Mouse (Mus musculus) G1E (cell line): ENCODE measurements around the gene Epo. TPM values are rescaled to one million over a fixed set of nuclear protein-coding genes. Genes with fewer than 3 reads are reported as not detected.
A peak's percentile ranks its signal among the peaks of the same experiment; 100 is the strongest.

Source experiments
- ATAC-seq: 2 replicates; pipeline ENCODE4 v1.8.0; 2016; ENCODE audit warnings: mild to moderate bottlenecking; ENCODE audit not compliant: insufficient number of reproducible peaks, poor library complexity, low FRiP score, severe bottlenecking; ENCODE audit errors: extremely low read depth
- DNase-seq: peaks from one replicate; pipeline ENCODE4 v3.0.0; 2012; ENCODE audit warnings: low spot score
- H3K27me3 ChIP-seq: 2 replicates; pipeline ENCODE4 v1.6.1; 2012; ENCODE audit warnings: mild to moderate bottlenecking, low read length, inconsistent platforms; ENCODE audit not compliant: insufficient read depth
- H3K36me3 ChIP-seq: replicated peaks from 2 replicates; pipeline ENCODE3; 2012; ENCODE audit warnings: mild to moderate bottlenecking, inconsistent platforms
- H3K4me1 ChIP-seq: 2 replicates; pipeline ENCODE4 v1.6.1; 2012; ENCODE audit warnings: low read depth, low read length, inconsistent platforms, mixed read lengths; ENCODE audit not compliant: insufficient read depth
- H3K4me3 ChIP-seq: 2 replicates; pipeline ENCODE4 v1.5.1; 2012; ENCODE audit warnings: low read depth, mild to moderate bottlenecking, inconsistent platforms, low read length, moderate library complexity, mixed read lengths
- H3K9me3 ChIP-seq: replicated peaks from 2 replicates; pipeline ENCODE4 v1.6.1; 2012; ENCODE audit warnings: inconsistent platforms
- CTCF ChIP-seq: IDR thresholded peaks from 2 replicates; pipeline ENCODE4 v1.5.1; 2012; ENCODE audit warnings: low read depth, low read length, inconsistent platforms, mixed read lengths
- GATA1 ChIP-seq: IDR thresholded peaks from 2 replicates; pipeline ENCODE4 v1.6.1; 2012; ENCODE audit warnings: borderline replicate concordance, low read length, inconsistent platforms, mixed read lengths
- GATA2 ChIP-seq: IDR thresholded peaks from 2 replicates; pipeline ENCODE4 v1.6.1; 2012; ENCODE audit warnings: low read depth, low read length, inconsistent platforms, borderline replicate concordance
- POLR2AphosphoS5 ChIP-seq: IDR thresholded peaks from 2 replicates; pipeline ENCODE4 v1.6.1; 2012; ENCODE audit warnings: low read depth, low read length, inconsistent platforms; ENCODE audit not compliant: insufficient replicate concordance
- TAL1 ChIP-seq: conservative IDR thresholded peaks from 2 replicates; pipeline ENCODE4 v1.6.1; 2012; ENCODE audit warnings: low read depth, low read length, inconsistent platforms, mixed read lengths
- polyA plus RNA-seq: library from polyadenylated mRNA; stranded (reverse); fragments of >175 nt; gene quantifications from 2 replicates; pipeline ENCODE4 v1.2.3, GENCODE M21; 2012
- total RNA-seq, 2 experiments: library from RNA; stranded (forward) in 1 of 2; stranded (reverse) in 1 of 2; fragments of 200-1000 nt in 1 of 2; fragments of >200 nt in 1 of 2; fragmentation: Nextera tagmentation in 1 of 2; gene quantifications; 2 replicates each; pipeline ENCODE4 v1.2.3; 2014 to 2017

Epo gene
- total and polyA plus RNA-seq, 3 experiments: not detected

- peaks cover 99% of the 10 kb centered on the region for H3K36me3 ChIP-seq
- ATAC-seq: no peak
- TF ChIP-seq POLR2AphosphoS5 (no peak), GATA2 (no peak)
- DNase-seq: no peak
- H3K27me3 ChIP-seq: no peaks in the 10 kb centered on the region
- no peak overlapping the region; the same call in 1 of the 2 replicates for H3K4me3 ChIP-seq
- H3K9me3 ChIP-seq: no peaks in the 10 kb centered on the region
- peaks cover 96% of the 10 kb centered on the region for H3K4me1 ChIP-seq
Measured at GRCm38 (mm10) chr5:137524671-137525070, 8.4 kb downstream of the Epo start.

DNA sequence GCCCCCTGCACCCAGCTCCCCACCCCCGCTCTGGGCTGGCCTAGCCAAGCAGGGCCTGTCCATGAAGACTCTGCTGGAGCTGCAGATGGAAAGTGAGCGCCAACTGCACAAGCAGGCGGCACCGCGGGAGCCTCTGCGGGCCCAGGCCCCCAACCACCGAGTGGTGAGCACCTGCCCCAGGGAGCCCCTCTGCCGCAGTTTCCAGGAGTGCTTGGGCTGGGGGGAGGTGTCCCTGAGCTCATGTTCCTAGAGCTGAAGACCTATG is 8.9 kb downstream of the Epo start:
- no peaks in the 10 kb centered on the region for H3K9me3 ChIP-seq
- H3K36me3 ChIP-seq: peaks cover 99% of the 10 kb centered on the region
- no peaks in the 10 kb centered on the region for H3K27me3 ChIP-seq
- ATAC-seq (no peak), DNase-seq (no peak)
- no peak for TF ChIP-seq GATA1
- TF ChIP-seq TAL1: no peak
- TF ChIP-seq CTCF: no peak
- TF ChIP-seq POLR2AphosphoS5: no peak
- no peak for TF ChIP-seq GATA2
- H3K4me3 ChIP-seq: peak overlapping the region; percentile 18; the same call in 1 of the 2 replicates
- peaks cover 93% of the 10 kb centered on the region for H3K4me1 ChIP-seq

GRCm38 (mm10) chr5:137523396-137524250 is 9.4 kb downstream of the Epo start:
- Histone ChIP-seq H3K4me3 (peak overlapping the region; percentile 18; the same call in 1 of the 2 replicates), H3K4me1 (peaks cover 93% of the 10 kb centered on the region), H3K27me3 (no peaks in the 10 kb centered on the region), H3K36me3 (peaks cover 99% of the 10 kb centered on the region), H3K9me3 (no peaks in the 10 kb centered on the region)
- TF ChIP-seq GATA2: no peak
- no peak for TF ChIP-seq TAL1
- no peak for TF ChIP-seq CTCF
- no peak for TF ChIP-seq GATA1
- 0 out of 2 replicates have a peak, but pooled peaks have one; percentile 61 for TF ChIP-seq POLR2AphosphoS5
- DNase-seq (no peak), ATAC-seq (no peak)

- H3K36me3 ChIP-seq: peaks cover 99% of the 10 kb centered on the region
- no peaks in the 10 kb centered on the region for H3K27me3 ChIP-seq
- H3K9me3 ChIP-seq: no peaks in the 10 kb centered on the region
- no peak for ATAC-seq
- no peak for DNase-seq
- H3K4me3 ChIP-seq: peak overlapping the region; percentile 13; the same call in 1 of the 2 replicates
- TF ChIP-seq POLR2AphosphoS5 (no peak), TAL1 (no peak), GATA2 (no peak), GATA1 (no peak), CTCF (no peak)
- H3K4me1 ChIP-seq: peaks cover 91% of the 10 kb centered on the region
Measured at GRCm38 (mm10) chr5:137522711-137523110, 10.3 kb downstream of the Epo start.

- ATAC-seq: no peak
- DNase-seq: no peak
- no peaks in the 10 kb centered on the region for H3K9me3 ChIP-seq
- peaks cover 91% of the 10 kb centered on the region for H3K4me1 ChIP-seq
- no peak for TF ChIP-seq GATA2
- TF ChIP-seq POLR2AphosphoS5: no peak
- no peak for TF ChIP-seq TAL1
- TF ChIP-seq GATA1: no peak
- no peak for TF ChIP-seq CTCF
- H3K36me3 ChIP-seq: peaks cover 99% of the 10 kb centered on the region
- no peak overlapping the region for H3K4me3 ChIP-seq
- H3K27me3 ChIP-seq: no peaks in the 10 kb centered on the region
Measured at GRCm38 (mm10) chr5:137521861-137522260, 11.2 kb downstream of the Epo start.

GRCm38 (mm10) chr5:137519691-137520550 is 13.1 kb downstream of the Epo start:
- DNase-seq: no peak
- no peaks in the 10 kb centered on the region for H3K27me3 ChIP-seq
- peaks cover 100% of the 10 kb centered on the region for H3K36me3 ChIP-seq
- no peak overlapping the region for H3K4me3 ChIP-seq
- H3K9me3 ChIP-seq: no peaks in the 10 kb centered on the region
- no peak for ATAC-seq
- TF ChIP-seq TAL1 (no peak), CTCF (no peak), GATA2 (no peak), GATA1 (no peak), POLR2AphosphoS5 (no peak)
- H3K4me1 ChIP-seq: peaks cover 88% of the 10 kb centered on the region

DNA sequence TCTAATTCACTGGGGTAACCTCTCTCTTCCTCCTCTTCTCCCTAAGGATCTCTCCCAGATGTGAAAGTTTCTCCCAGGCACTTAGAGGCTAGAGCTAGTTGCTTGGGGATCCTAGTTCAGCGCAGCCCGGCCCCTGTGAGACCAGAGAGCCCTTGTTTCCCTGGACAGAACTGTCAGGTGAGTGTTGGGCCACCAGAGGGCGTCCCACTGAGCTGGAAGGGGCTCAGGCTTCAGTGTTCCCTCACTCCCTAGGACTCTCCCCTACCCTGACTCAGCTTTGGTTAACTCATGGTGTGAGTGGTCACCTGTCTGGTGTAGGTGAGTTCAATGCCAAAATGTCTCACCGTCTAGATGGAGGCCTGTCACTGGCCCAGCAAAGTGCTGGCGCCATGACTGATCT is 14.6 kb downstream of the Epo start, which contains the start of gene Gigyf1:
Gene Gigyf1 (plus strand): TSS at position 113 of the 400 bp plus-strand sequence.
- no peak for DNase-seq

More for the DNA sequence above, 14.6 kb downstream of the Epo start, which contains the start of gene Gigyf1:
- peaks cover 100% of the 10 kb centered on the region for H3K36me3 ChIP-seq
- H3K4me1 ChIP-seq: peaks cover 88% of the 10 kb centered on the region
- no peaks in the 10 kb centered on the region for H3K9me3 ChIP-seq
- no peaks in the 10 kb centered on the region for H3K27me3 ChIP-seq
- TF ChIP-seq TAL1: no peak
- TF ChIP-seq CTCF: peak; percentile 46; the same call in 1 of the 2 replicates
- no peak within 1 kb of the TSS for H3K4me3 ChIP-seq
- ATAC-seq: no peak
